Mouse (Mus musculus) hindbrain, embryonic 10.5 days (tissue): ENCODE data around the gene Mrln. TPM values are rescaled to one million over a fixed set of nuclear protein-coding genes. Genes with fewer than 3 reads are reported as not detected.

Experiments used
- DNase-seq: peaks from one replicate; pipeline ENCODE4 v3.0.0-alpha.2; 2017; ENCODE audit warnings: low spot score
- H3K27ac ChIP-seq: fragments of 300-500 bp; sonication (generic); 2 replicates; pipeline ENCODE4 v1.5.1; 2016; ENCODE audit warnings: mild to moderate bottlenecking, moderate library complexity
- H3K27me3 ChIP-seq: fragments of 300-500 bp; sonication (generic); 2 replicates; pipeline ENCODE4 v1.6.1; 2016; ENCODE audit warnings: mild to moderate bottlenecking; ENCODE audit not compliant: poor library complexity, insufficient read depth, severe bottlenecking
- H3K36me3 ChIP-seq: fragments of 300-500 bp; sonication (generic); 2 replicates; pipeline ENCODE4 v1.6.1; 2016; ENCODE audit warnings: mild to moderate bottlenecking, moderate library complexity
- H3K4me1 ChIP-seq: fragments of 300-500 bp; sonication (generic); replicated peaks from 2 replicates; pipeline ENCODE4 v1.6.1; 2016; ENCODE audit warnings: mild to moderate bottlenecking
- H3K4me3 ChIP-seq: fragments of 300-500 bp; sonication (generic); 2 replicates; pipeline ENCODE4 v1.5.1; 2016; ENCODE audit warnings: mild to moderate bottlenecking, moderate library complexity
- H3K9me3 ChIP-seq: fragments of 300-500 bp; sonication (generic); 2 replicates; pipeline ENCODE4 v1.6.1; 2016; ENCODE audit warnings: mild to moderate bottlenecking, moderate library complexity
- WGBS: fragments of 180-500 bp; shearing (Covaris S2); methylation state at CpG from one replicate; pipeline ENCODE4 v1.1.7; 2016; 5-methylcytosine and 5-hydroxymethylcytosine counted together
- polyA plus RNA-seq: library from polyadenylated mRNA; unstranded; fragments of >200 nt; fragmentation: Nextera tagmentation; extraction: Ambion mirVana; gene quantifications from 2 replicates; pipeline ENCODE4 v1.2.1, GENCODE M21; 2016

Mrln gene
- polyA plus RNA-seq, 1 experiment from 2014 or later, result 1.2 TPM

GRCm38 (mm10) chr10:70244921-70245558 lies 40.6 kb downstream of the Mrln start, which contains the start of gene Slc16a9:
Slc16a9 (plus strand) TSS chr10:70245100.
- Histone ChIP-seq H3K27me3 (peaks cover 57% of the 10 kb centered on the region), H3K27ac (peak within 1 kb of the TSS; percentile 86), H3K9me3 (no peaks in the 10 kb centered on the region), H3K4me3 (peak within 1 kb of the TSS; percentile 75), H3K4me1 (peaks cover 28% of the 10 kb centered on the region), H3K36me3 (no peaks in the 10 kb centered on the region)
- peak; percentile 74 for DNase-seq
- WGBS, result under 1% methylated on average over 54 of the region's 54 CpGs

GRCm38 (mm10) chr10:70245559-70245945 lies 41.1 kb downstream of the Mrln start:
- H3K4me1 ChIP-seq, result peaks cover 28% of the 10 kb centered on the region
- H3K36me3 ChIP-seq, result no peaks in the 10 kb centered on the region
- peak overlapping the region; percentile 86 for H3K27ac ChIP-seq
- WGBS, result 1% methylated on average over 16 of the region's 16 CpGs
- H3K27me3 ChIP-seq, result peaks cover 57% of the 10 kb centered on the region
- peak; percentile 43 for DNase-seq
- H3K4me3 ChIP-seq, result peak overlapping the region; percentile 75
- H3K9me3 ChIP-seq, result no peaks in the 10 kb centered on the region

- H3K36me3 ChIP-seq, result no peaks in the 10 kb centered on the region
- no peaks in the 10 kb centered on the region for H3K9me3 ChIP-seq
- peaks cover 28% of the 10 kb centered on the region for H3K4me1 ChIP-seq
- WGBS, result 35% methylated on average over 9 of the region's 9 CpGs
- peaks cover 57% of the 10 kb centered on the region for H3K27me3 ChIP-seq
- H3K4me3 ChIP-seq, result peak overlapping the region; percentile 75
- no peak overlapping the region for H3K27ac ChIP-seq
- DNase-seq, result peak; percentile 19
Observed at GRCm38 (mm10) chr10:70246076-70246475, 41.6 kb downstream of the Mrln start.

GRCm38 (mm10) chr10:70250354-70250753 lies 45.9 kb downstream of the Mrln start:
- no peaks in the 10 kb centered on the region for H3K36me3 ChIP-seq
- no peak overlapping the region for H3K27ac ChIP-seq
- DNase-seq, result no peak
- 91% methylated on average over 4 of the region's 4 CpGs for WGBS
- H3K4me3 ChIP-seq, result no peak overlapping the region
- H3K4me1 ChIP-seq, result peaks cover 9% of the 10 kb centered on the region
- H3K9me3 ChIP-seq, result no peaks in the 10 kb centered on the region
- peaks cover 27% of the 10 kb centered on the region for H3K27me3 ChIP-seq

GRCm38 (mm10) chr10:70250766-70251165 lies 46.3 kb downstream of the Mrln start:
- H3K4me1 ChIP-seq, result peaks cover 5% of the 10 kb centered on the region
- no peaks in the 10 kb centered on the region for H3K9me3 ChIP-seq
- H3K27me3 ChIP-seq, result peaks cover 23% of the 10 kb centered on the region
- no peaks in the 10 kb centered on the region for H3K36me3 ChIP-seq
- H3K27ac ChIP-seq, result no peak overlapping the region
- no peak for DNase-seq
- 89% methylated on average over 6 of the region's 6 CpGs for WGBS
- H3K4me3 ChIP-seq, result no peak overlapping the region

GRCm38 (mm10) chr10:70254666-70255065 lies 50.2 kb downstream of the Mrln start:
- no peak for DNase-seq
- Histone ChIP-seq H3K4me3 (no peak overlapping the region), H3K4me1 (no peaks in the 10 kb centered on the region), H3K9me3 (no peaks in the 10 kb centered on the region), H3K36me3 (no peaks in the 10 kb centered on the region), H3K27ac (no peak overlapping the region), H3K27me3 (no peaks in the 10 kb centered on the region)
- WGBS, result 84% methylated on average over 4 of the region's 4 CpGs

GRCm38 (mm10) chr10:70255601-70256210 lies 51.2 kb downstream of the Mrln start:
- Histone ChIP-seq H3K4me1 (no peaks in the 10 kb centered on the region; the same call in 1 of the 2 replicates), H3K27me3 (no peaks in the 10 kb centered on the region), H3K36me3 (no peaks in the 10 kb centered on the region), H3K4me3 (no peak overlapping the region), H3K27ac (no peak overlapping the region), H3K9me3 (no peaks in the 10 kb centered on the region)
- DNase-seq, result no peak
- WGBS, result 87% methylated on average over 15 of the region's 15 CpGs

- Histone ChIP-seq H3K4me3 (no peak overlapping the region), H3K27ac (no peak overlapping the region), H3K4me1 (no peaks in the 10 kb centered on the region; the same call in 1 of the 2 replicates), H3K9me3 (no peaks in the 10 kb centered on the region), H3K36me3 (no peaks in the 10 kb centered on the region), H3K27me3 (no peaks in the 10 kb centered on the region)
- 85% methylated on average over 4 of the region's 4 CpGs for WGBS
- no peak for DNase-seq
Observed at GRCm38 (mm10) chr10:70257029-70257428, 52.6 kb downstream of the Mrln start.

- H3K4me1 ChIP-seq, result no peaks in the 10 kb centered on the region; the same call in 1 of the 2 replicates
- no peaks in the 10 kb centered on the region for H3K36me3 ChIP-seq
- H3K27me3 ChIP-seq, result no peaks in the 10 kb centered on the region
- DNase-seq, result no peak
- no peak overlapping the region for H3K4me3 ChIP-seq
- no peak overlapping the region for H3K27ac ChIP-seq
- H3K9me3 ChIP-seq, result no peaks in the 10 kb centered on the region
- 56% methylated on average over 4 of the region's 4 CpGs for WGBS
Observed at GRCm38 (mm10) chr10:70260904-70261303, 56.4 kb downstream of the Mrln start.

GRCm38 (mm10) chr10:70262051-70262450 lies 57.6 kb downstream of the Mrln start:
- Histone ChIP-seq H3K27ac (no peak overlapping the region), H3K4me1 (no peaks in the 10 kb centered on the region; the same call in 1 of the 2 replicates), H3K4me3 (no peak overlapping the region), H3K27me3 (no peaks in the 10 kb centered on the region), H3K9me3 (no peaks in the 10 kb centered on the region), H3K36me3 (no peaks in the 10 kb centered on the region)
- 91% methylated on average over 3 of the region's 3 CpGs for WGBS
- no peak for DNase-seq

GRCm38 (mm10) chr10:70263681-70264189 lies 59.3 kb downstream of the Mrln start:
- H3K36me3 ChIP-seq, result no peaks in the 10 kb centered on the region
- H3K27ac ChIP-seq, result no peak overlapping the region
- no peak for DNase-seq
- 88% methylated on average over 4 of the region's 4 CpGs for WGBS
- H3K4me3 ChIP-seq, result no peak overlapping the region
- no peaks in the 10 kb centered on the region; the same call in 1 of the 2 replicates for H3K4me1 ChIP-seq
- no peaks in the 10 kb centered on the region for H3K27me3 ChIP-seq
- no peaks in the 10 kb centered on the region for H3K9me3 ChIP-seq

GRCm38 (mm10) chr10:70264337-70265036 lies 60.0 kb downstream of the Mrln start:
- Histone ChIP-seq H3K9me3 (no peaks in the 10 kb centered on the region), H3K27ac (no peak overlapping the region), H3K36me3 (no peaks in the 10 kb centered on the region), H3K27me3 (no peaks in the 10 kb centered on the region), H3K4me1 (no peaks in the 10 kb centered on the region; the same call in 1 of the 2 replicates), H3K4me3 (no peak overlapping the region)
- 91% methylated on average over 9 of the region's 9 CpGs for WGBS
- no peak for DNase-seq

- 92% methylated on average over 6 of the region's 6 CpGs for WGBS
- no peaks in the 10 kb centered on the region for H3K36me3 ChIP-seq
- H3K9me3 ChIP-seq, result no peaks in the 10 kb centered on the region
- no peak overlapping the region for H3K27ac ChIP-seq
- H3K27me3 ChIP-seq, result no peaks in the 10 kb centered on the region
- H3K4me1 ChIP-seq, result no peaks in the 10 kb centered on the region
- no peak for DNase-seq
- no peak overlapping the region for H3K4me3 ChIP-seq
Observed at GRCm38 (mm10) chr10:70266501-70266900, 62.0 kb downstream of the Mrln start.
